Mouse (Mus musculus): ENCODE measurements at regions not wholly inside any gene's neighbourhood (a gene's known extent, or its start where the extent isn't known, plus 50 kb on each side); places are given as distances from the start of the nearest gene placed in this dataset.

DNA sequence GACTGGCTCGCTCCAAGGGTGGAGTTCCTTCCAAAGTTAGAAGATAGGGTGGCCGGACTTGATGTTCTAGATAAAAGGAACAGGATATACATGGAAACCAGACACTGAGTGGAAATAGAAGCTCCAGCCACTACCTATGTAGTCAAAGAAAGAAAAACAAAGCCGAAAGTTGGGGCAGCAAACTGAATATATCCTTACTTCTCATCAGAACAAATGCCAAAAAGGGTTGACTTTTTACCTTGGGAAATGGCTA, 88.5 kb upstream of the Cep85l start:
- TF ChIP-seq GATA1 (IDR thresholded peaks at IDR 0.05; ENCODE audit: borderline replicate concordance, low read length) (no peak), FLI1 (IDR thresholded peaks at IDR 0.05; ENCODE audit: low read length) (no peak)
